Mouse (Mus musculus): ENCODE data around the gene Vasp.

Vasp gene

DNA sequence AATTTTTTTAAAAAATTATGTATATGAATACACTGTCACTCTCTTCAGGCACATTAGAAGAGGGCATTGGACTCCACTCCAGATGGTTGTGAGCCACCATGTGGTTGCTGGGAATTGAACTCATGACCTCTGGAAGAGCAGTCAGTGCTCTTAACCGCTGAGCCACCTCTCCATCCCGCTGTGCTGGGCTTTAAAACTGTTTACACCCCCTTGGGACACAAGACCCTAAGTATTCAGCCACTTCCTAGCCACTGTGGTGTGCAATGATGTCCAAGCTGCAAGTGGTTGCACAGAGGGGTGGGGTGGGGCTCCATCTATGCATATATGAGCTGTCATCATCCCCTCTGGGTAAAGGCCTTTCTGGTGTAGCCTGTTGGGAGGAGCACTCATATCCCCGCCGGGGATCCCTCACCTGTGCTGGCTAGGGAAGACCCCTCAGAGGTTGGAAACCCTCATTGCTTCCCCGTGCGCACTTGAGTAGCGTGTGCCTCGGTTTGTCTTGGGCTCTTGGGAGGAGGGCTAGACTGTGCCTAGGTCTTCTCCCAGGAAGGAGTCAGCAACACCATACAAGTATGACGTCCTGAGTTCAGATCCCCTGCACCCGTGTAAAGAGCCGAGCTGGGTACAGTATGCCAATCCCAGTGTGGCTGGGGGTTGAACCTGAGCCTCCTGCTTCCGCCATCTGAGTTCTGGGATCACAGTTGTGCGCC lies 63.3 kb downstream of the Vasp start:
- DNase-seq = no peak
